Mouse (Mus musculus): Measurements from ENCODE around the gene Yars.

- TF ChIP-seq POLR2A (IDR thresholded peaks at IDR 0.05; ENCODE audit: extremely low read depth, insufficient read depth, low read length), result no peak
- no peak for TF ChIP-seq CTCF (IDR thresholded peaks at IDR 0.05; ENCODE audit: extremely low read depth, insufficient read depth, low read length)
Observed at GRCm38 (mm10) chr4:129260678-129261077, 71.1 kb downstream of the Yars start.
